Mouse (Mus musculus) megakaryocyte, adult 5-6 weeks (primary cell): ENCODE measurements around the gene Lyrm7. TPM values are rescaled to one million over a fixed set of nuclear protein-coding genes. Genes with fewer than 3 reads are reported as not detected.

Experiments used
- total RNA-seq, 2 experiments: library from RNA; stranded (forward) in 1 of 2; stranded (reverse) in 1 of 2; fragments of 153-499, 151-499 nt in 1 of 2; fragments of 221-1000, 200-1000 nt in 1 of 2; gene quantifications; 2 replicates each; pipeline versions ENCODE4 v1.2.3 to v1.2.4; 2015 to 2017

The Lyrm7 gene
- total RNA-seq, 2 experiments from 2014 or later, result 0.85 to 5.3 TPM

Other genes starting within 250 kb of the Lyrm7 start
- gene Cdc42se2, start 73.2 kb downstream of the Lyrm7 start, total RNA-seq (2015), result 70.3 and 73.9 TPM in 2 replicates
- 92.6 and 94.5 TPM in 2 replicates for gene Cdc42se2, start 73.2 kb downstream of the Lyrm7 start, total RNA-seq (2017)
- gene Hint1, start 5.5 kb upstream of the Lyrm7 start, total RNA-seq (2015), result 370 and 459 TPM in 2 replicates
- 411 and 450 TPM in 2 replicates for gene Hint1, start 5.5 kb upstream of the Lyrm7 start, total RNA-seq (2017)
- gene Gpx3, start 41.5 kb upstream of the Lyrm7 start, total RNA-seq (2015), result 52.7 and 58.3 TPM in 2 replicates
- gene Gpx3, start 41.5 kb upstream of the Lyrm7 start, total RNA-seq (2017), result 1.8 and 6.0 TPM in 2 replicates
- gene Tnip1, start 102.0 kb upstream of the Lyrm7 start, total RNA-seq (2015), result 28.3 and 32.6 TPM in 2 replicates
- gene Tnip1, start 102.0 kb upstream of the Lyrm7 start, total RNA-seq (2017), result 26.7 and 47.2 TPM in 2 replicates
- 112 and 126 TPM in 2 replicates for gene Anxa6, start 172.5 kb upstream of the Lyrm7 start, total RNA-seq (2015)
- 230 and 245 TPM in 2 replicates for gene Anxa6, start 172.5 kb upstream of the Lyrm7 start, total RNA-seq (2017)
- gene Ccdc69, start 217.2 kb upstream of the Lyrm7 start, total RNA-seq (2015), result 35.5 and 36.2 TPM in 2 replicates
- gene Ccdc69, start 217.2 kb upstream of the Lyrm7 start, total RNA-seq (2017), result 32.6 and 35.6 TPM in 2 replicates
- 242 and 244 TPM in 2 replicates for gene Gm2a, start 237.2 kb upstream of the Lyrm7 start, total RNA-seq (2015)
- gene Gm2a, start 237.2 kb upstream of the Lyrm7 start, total RNA-seq (2017), result 179 and 191 TPM in 2 replicates